Mouse (Mus musculus): Measurements from ENCODE around the gene Plekha7. TPM values are rescaled to one million over a fixed set of nuclear protein-coding genes. Genes with fewer than 3 reads are reported as not detected.
A peak's percentile ranks its signal among the peaks of the same experiment; 100 is the strongest.

Plekha7 gene
- polyA plus RNA-seq (2014; fragmentation: Nextera tagmentation; extraction: Ambion mirVana), result 8.4 and 8.8 TPM in 2 replicates

DNA sequence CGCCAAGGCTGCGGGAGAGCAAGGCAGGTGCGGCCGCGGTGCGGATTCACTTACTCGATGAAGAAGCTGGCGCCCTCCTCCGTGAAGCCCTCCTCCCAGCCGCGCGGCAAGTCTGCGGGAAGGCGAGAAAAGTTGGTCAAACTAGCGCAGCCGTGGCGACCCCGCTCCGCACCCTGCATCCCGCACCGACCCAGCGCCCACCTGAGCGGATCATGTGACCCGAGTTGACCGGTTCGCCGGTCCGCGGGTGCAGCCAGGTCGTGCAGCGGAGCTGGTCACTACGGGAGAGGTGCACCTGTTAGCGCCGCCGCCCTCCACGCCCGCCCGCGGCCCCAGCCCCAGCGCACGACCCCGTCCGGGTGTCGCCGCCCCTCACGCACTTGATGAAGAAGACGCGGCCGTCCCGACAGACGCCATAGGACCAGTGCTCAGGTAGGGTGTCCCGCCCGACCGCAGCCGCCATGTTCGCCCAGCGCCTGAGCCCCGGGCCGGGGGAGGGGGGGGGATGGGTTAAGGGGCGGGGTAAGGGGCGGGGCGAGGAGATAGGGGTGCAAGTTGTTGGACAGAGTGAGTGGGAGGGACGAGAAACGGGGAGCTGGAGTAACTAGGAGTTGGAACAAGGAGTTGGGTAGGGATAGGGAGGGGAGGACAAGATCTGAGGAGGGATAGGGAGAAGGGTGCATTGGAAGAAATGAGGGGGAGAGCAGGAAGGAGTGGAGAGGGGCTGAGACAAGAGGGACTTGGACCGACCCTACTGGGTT lies at the start of gene Plekha7:
Plekha7 (minus strand) TSS at position 506 of the 761 bp plus-strand sequence.
- ATAC-seq (ENCODE audit: low FRiP score) (peak; percentile 78), DNase-seq (ENCODE audit: low spot score) (peak; percentile 76)
- H3K4me3 ChIP-seq (ENCODE audit: low read depth, low read length), result peak within 1 kb of the TSS; percentile 74
- H3K4me1 ChIP-seq (replicated peaks; ENCODE audit: control insufficient read depth, insufficient read depth, low read length), result peaks cover 8% of the 10 kb centered on the region
- WGBS, result under 1% methylated on average over 53 of the region's 65 CpGs
- H3K36me3 ChIP-seq (ENCODE audit: control insufficient read depth, insufficient read depth, low read length), result no peaks in the 10 kb centered on the region
- H3K27me3 ChIP-seq (ENCODE audit: control insufficient read depth, insufficient read depth, low read length), result no peaks in the 10 kb centered on the region
- peak within 1 kb of the TSS; percentile 98 for H3K4me2 ChIP-seq (replicated peaks; ENCODE audit: low read depth, low read length)
- peak within 1 kb of the TSS; percentile 57 for H3K9ac ChIP-seq (ENCODE audit: low read depth, low read length)
- H3K9me3 ChIP-seq (ENCODE audit: control insufficient read depth, low read length), result no peaks in the 10 kb centered on the region
- H3K27ac ChIP-seq (ENCODE audit: low read depth, low read length), result peak within 1 kb of the TSS; percentile 47; the same call in 1 of the 2 replicates

DNA sequence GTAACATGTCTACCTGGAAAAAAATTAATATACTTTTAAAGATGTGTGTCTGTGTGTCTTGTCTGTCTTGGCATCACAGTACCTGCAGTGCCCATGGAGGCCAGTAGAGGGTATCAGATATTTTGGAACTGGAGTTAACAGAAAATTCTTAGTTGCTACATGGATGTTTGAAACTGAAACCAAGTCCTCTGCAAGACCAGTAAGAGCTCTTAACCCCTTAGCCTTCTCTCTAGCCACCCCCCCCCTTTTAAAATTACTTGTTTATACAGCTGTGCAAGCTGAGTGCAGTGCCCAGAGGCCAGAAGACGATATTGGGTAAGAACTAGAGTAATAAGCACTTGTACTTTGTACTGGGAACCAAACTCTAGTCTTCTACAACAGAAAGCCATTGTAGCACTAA lies 28.1 kb upstream of the Plekha7 start:
- H3K9me3 ChIP-seq (ENCODE audit: control insufficient read depth, low read length), result no peaks in the 10 kb centered on the region
- no peak overlapping the region for H3K9ac ChIP-seq (ENCODE audit: low read depth, low read length)
- no peak overlapping the region for H3K4me2 ChIP-seq (replicated peaks; ENCODE audit: low read depth, low read length)
- DNase-seq (ENCODE audit: low spot score) (peak; percentile 66), ATAC-seq (ENCODE audit: low FRiP score) (no peak)
- 0 out of 2 replicates have a peak, but pooled peaks cover 2% of the 10 kb centered on the region for H3K36me3 ChIP-seq (ENCODE audit: control insufficient read depth, insufficient read depth, low read length)
- no peaks in the 10 kb centered on the region for H3K27me3 ChIP-seq (ENCODE audit: control insufficient read depth, insufficient read depth, low read length)
- H3K4me1 ChIP-seq (replicated peaks; ENCODE audit: control insufficient read depth, insufficient read depth, low read length), result no peaks in the 10 kb centered on the region
- H3K27ac ChIP-seq (ENCODE audit: low read depth, low read length), result no peak overlapping the region
- no peak overlapping the region for H3K4me3 ChIP-seq (ENCODE audit: low read depth, low read length)
- WGBS, result 68% methylated on average over 1 of the region's 1 CpGs

DNA sequence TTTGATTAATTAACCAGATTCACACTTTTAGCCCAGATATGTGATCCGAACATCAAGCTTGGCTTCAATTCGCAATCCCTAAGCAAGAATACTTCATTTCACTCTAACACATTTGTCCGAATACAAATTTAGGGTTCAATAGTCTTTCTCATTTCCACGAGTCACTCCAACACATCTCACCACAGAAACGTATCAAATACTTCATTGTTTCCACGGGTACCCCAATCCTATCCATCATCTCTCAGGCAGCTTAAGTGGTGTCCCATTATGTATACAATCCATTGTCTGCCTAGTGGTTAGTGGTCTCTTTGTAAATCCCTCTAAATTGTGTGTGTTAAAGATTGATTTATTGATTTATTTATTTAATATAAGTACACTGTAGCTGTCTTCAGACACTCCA lies 27.0 kb upstream of the Plekha7 start:
- H3K4me1 ChIP-seq (replicated peaks; ENCODE audit: control insufficient read depth, insufficient read depth, low read length), result no peaks in the 10 kb centered on the region
- WGBS, result 79% methylated on average over 6 of the region's 6 CpGs
- no peak overlapping the region for H3K4me3 ChIP-seq (ENCODE audit: low read depth, low read length)

DNA sequence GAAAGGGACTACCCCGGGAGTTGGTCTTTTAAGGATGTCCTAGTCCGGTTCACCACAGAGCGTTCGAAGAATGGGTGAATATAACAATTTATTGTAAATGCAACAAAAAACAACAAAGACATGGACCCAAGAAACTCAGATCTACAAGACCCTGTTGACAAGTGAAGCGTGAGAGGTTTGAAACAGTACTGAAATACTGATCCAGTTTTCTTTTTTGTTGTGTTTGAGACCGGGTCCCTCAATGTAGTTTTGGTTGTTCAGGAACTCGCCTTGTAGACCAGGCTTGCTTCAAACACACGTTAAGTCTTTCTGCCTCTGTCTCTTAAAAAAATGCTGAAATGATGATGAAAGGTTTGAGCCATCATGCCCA lies 26.5 kb upstream of the Plekha7 start:
- Histone ChIP-seq H3K4me1 (replicated peaks; ENCODE audit: control insufficient read depth, insufficient read depth, low read length) (no peaks in the 10 kb centered on the region), H3K27me3 (ENCODE audit: control insufficient read depth, insufficient read depth, low read length) (no peaks in the 10 kb centered on the region), H3K27ac (ENCODE audit: low read depth, low read length) (no peak overlapping the region), H3K9me3 (ENCODE audit: control insufficient read depth, low read length) (no peaks in the 10 kb centered on the region), H3K9ac (ENCODE audit: low read depth, low read length) (peak overlapping the region; percentile 60; the same call in 1 of the 2 replicates), H3K4me2 (replicated peaks; ENCODE audit: low read depth, low read length) (peak overlapping the region; percentile 51), H3K36me3 (ENCODE audit: control insufficient read depth, insufficient read depth, low read length) (peaks cover 6% of the 10 kb centered on the region; the same call in 1 of the 2 replicates), H3K4me3 (ENCODE audit: low read depth, low read length) (peak overlapping the region; percentile 77)
- ATAC-seq (ENCODE audit: low FRiP score) (no peak), DNase-seq (ENCODE audit: low spot score) (no peak)
- WGBS, result 23% methylated on average over 8 of the region's 8 CpGs

More for the DNA sequence above, 27.0 kb upstream of the Plekha7 start:
- H3K36me3 ChIP-seq (ENCODE audit: control insufficient read depth, insufficient read depth, low read length), result peaks cover 6% of the 10 kb centered on the region; the same call in 1 of the 2 replicates
- no peaks in the 10 kb centered on the region for H3K9me3 ChIP-seq (ENCODE audit: control insufficient read depth, low read length)
- no peak overlapping the region for H3K9ac ChIP-seq (ENCODE audit: low read depth, low read length)
- no peak for ATAC-seq (ENCODE audit: low FRiP score)
- no peaks in the 10 kb centered on the region for H3K27me3 ChIP-seq (ENCODE audit: control insufficient read depth, insufficient read depth, low read length)
- H3K4me2 ChIP-seq (replicated peaks; ENCODE audit: low read depth, low read length), result no peak overlapping the region; the same call in 1 of the 2 replicates
- no peak overlapping the region for H3K27ac ChIP-seq (ENCODE audit: low read depth, low read length)
- DNase-seq (ENCODE audit: low spot score), result peak; percentile 18

DNA sequence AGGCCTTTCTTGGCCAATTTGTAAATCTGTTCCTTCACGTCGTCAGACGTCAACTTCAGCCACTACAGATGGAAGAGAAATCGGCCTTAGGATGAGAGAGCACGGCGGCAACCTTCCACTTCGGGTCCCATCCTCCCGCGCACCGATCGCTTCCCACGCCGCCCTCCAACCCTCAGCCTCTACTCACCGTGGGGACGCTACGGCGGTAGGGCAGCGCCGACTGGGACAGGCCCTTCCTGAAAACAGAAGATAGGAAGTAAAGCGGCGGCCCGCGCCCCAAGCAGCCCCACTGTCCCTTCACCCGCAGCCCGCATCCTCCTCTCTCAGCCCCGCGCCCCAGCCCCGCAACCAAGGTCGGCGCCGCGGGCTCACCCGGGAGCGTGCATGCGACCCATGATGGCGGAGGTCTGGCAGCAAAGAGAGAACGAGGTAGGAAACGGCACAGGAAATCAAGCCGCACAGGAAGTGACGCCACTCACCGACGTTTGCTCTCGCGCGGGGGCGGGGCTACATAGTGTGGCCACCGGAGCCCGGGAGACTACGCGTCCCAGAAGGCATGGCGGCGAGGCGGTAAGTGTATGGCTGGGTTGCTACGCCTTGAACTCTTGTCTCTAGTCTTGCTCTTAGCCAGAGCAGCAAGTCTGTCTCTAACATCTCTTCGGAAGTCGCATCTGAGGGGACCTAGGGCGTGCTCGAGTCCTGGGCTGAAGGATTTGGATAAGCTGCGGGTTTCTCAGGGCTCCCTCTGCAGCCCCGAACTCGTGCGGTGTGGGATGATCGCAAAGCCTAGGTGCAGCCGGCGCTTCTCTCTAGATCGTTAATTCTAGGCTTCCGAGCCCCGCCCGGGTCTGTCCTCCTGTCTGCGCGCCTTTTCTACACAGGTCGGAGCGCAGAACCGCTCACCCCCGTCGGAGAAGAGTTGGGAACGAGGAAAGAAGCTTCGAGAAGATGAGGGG lies 25.8 kb upstream of the Plekha7 start, which contains the start of gene Rps13:
Rps13 (minus strand) TSS at position 483 of the 956 bp plus-strand sequence.
- WGBS, result under 1% methylated on average over 77 of the region's 78 CpGs
- no peaks in the 10 kb centered on the region for H3K4me1 ChIP-seq (replicated peaks; ENCODE audit: control insufficient read depth, insufficient read depth, low read length)
- H3K4me2 ChIP-seq (replicated peaks; ENCODE audit: low read depth, low read length), result peak within 1 kb of the TSS; percentile 69
- peak within 1 kb of the TSS; percentile 77 for H3K4me3 ChIP-seq (ENCODE audit: low read depth, low read length)
- H3K9me3 ChIP-seq (ENCODE audit: control insufficient read depth, low read length), result no peaks in the 10 kb centered on the region
- H3K27me3 ChIP-seq (ENCODE audit: control insufficient read depth, insufficient read depth, low read length), result no peaks in the 10 kb centered on the region
- peaks cover 4% of the 10 kb centered on the region; the same call in 1 of the 2 replicates for H3K36me3 ChIP-seq (ENCODE audit: control insufficient read depth, insufficient read depth, low read length)
- ATAC-seq (ENCODE audit: low FRiP score) (peak; percentile 99), DNase-seq (ENCODE audit: low spot score) (peak; percentile 98)
- peak within 1 kb of the TSS; percentile 47; the same call in 1 of the 2 replicates for H3K27ac ChIP-seq (ENCODE audit: low read depth, low read length)
- H3K9ac ChIP-seq (ENCODE audit: low read depth, low read length), result peak within 1 kb of the TSS; percentile 86

DNA sequence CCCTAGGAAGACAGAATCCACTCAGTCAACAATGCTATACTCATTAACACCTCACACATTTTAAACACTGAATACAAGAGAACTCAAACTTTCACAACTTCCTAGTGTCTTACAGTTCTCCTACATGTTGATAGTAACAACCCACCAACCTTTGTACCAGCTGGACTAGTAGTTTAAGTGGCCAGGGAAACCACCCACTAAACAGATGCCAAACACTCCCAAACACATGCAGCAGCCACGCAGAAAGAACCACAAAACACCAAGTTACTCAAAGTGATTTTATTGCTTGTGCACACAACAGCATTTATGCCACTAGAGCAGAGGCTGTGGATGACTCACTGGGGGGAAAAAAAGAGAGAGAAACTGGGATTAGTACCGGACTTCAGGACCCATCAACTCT lies 23.1 kb upstream of the Plekha7 start:
- H3K4me1 ChIP-seq (replicated peaks; ENCODE audit: control insufficient read depth, insufficient read depth, low read length), result no peaks in the 10 kb centered on the region
- 88% methylated on average over 2 of the region's 2 CpGs for WGBS
- DNase-seq (ENCODE audit: low spot score), result no peak
- H3K4me3 ChIP-seq (ENCODE audit: low read depth, low read length), result no peak overlapping the region
- no peak for ATAC-seq (ENCODE audit: low FRiP score)
- H3K9ac ChIP-seq (ENCODE audit: low read depth, low read length), result no peak overlapping the region
- H3K9me3 ChIP-seq (ENCODE audit: control insufficient read depth, low read length), result no peaks in the 10 kb centered on the region
- peaks cover 4% of the 10 kb centered on the region; the same call in 1 of the 2 replicates for H3K36me3 ChIP-seq (ENCODE audit: control insufficient read depth, insufficient read depth, low read length)
- H3K4me2 ChIP-seq (replicated peaks; ENCODE audit: low read depth, low read length), result no peak overlapping the region
- no peak overlapping the region for H3K27ac ChIP-seq (ENCODE audit: low read depth, low read length)
- no peaks in the 10 kb centered on the region for H3K27me3 ChIP-seq (ENCODE audit: control insufficient read depth, insufficient read depth, low read length)

DNA sequence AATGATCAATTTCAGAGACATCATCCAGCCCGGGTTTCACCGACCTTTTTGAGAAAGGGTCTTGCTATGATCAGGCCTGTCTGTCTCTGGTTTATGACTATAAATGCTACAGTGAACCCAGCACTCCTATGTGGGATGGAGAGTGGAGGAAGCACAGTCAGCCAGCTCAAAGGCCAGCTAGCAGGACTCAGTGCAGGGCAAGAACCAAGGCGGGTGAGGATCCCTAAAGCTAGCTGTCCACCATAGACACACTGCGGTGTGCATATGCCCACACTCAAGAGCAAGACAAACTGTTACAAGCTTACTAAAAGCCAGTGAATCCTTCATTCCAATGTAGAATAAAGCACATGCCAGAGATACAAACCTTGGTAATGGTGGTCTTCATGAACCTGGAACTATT lies 21.7 kb upstream of the Plekha7 start:
- ATAC-seq (ENCODE audit: low FRiP score) (no peak), DNase-seq (ENCODE audit: low spot score) (no peak)
- Histone ChIP-seq H3K4me3 (ENCODE audit: low read depth, low read length) (no peak overlapping the region), H3K4me2 (replicated peaks; ENCODE audit: low read depth, low read length) (no peak overlapping the region), H3K9me3 (ENCODE audit: control insufficient read depth, low read length) (no peaks in the 10 kb centered on the region), H3K27me3 (ENCODE audit: control insufficient read depth, insufficient read depth, low read length) (no peaks in the 10 kb centered on the region), H3K9ac (ENCODE audit: low read depth, low read length) (no peak overlapping the region), H3K36me3 (ENCODE audit: control insufficient read depth, insufficient read depth, low read length) (peaks cover 4% of the 10 kb centered on the region; the same call in 1 of the 2 replicates), H3K27ac (ENCODE audit: low read depth, low read length) (no peak overlapping the region), H3K4me1 (replicated peaks; ENCODE audit: control insufficient read depth, insufficient read depth, low read length) (no peaks in the 10 kb centered on the region)
- WGBS, result 94% methylated on average over 4 of the region's 4 CpGs

DNA sequence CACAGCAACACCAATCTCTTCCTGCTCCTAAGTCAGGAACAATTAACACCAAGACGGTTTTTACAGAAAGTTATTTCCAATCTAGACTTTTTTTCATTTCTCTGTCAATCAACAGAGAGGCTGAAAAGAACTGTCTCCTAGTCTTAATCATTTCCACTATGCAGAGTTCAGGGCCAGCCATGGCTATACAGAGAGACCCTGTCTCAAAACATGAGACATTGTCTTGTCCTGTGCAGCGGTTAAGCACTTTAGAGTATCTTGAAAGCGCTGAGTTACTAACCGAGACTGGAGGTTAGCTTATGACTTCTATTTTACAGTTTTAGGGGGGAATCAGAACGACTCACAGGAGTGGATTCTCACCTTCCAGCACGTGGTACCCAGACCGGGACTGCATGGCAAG lies 20.6 kb upstream of the Plekha7 start:
- DNase-seq (ENCODE audit: low spot score) (no peak), ATAC-seq (ENCODE audit: low FRiP score) (no peak)
- Histone ChIP-seq H3K9ac (ENCODE audit: low read depth, low read length) (no peak overlapping the region), H3K27me3 (ENCODE audit: control insufficient read depth, insufficient read depth, low read length) (no peaks in the 10 kb centered on the region), H3K27ac (ENCODE audit: low read depth, low read length) (no peak overlapping the region), H3K4me1 (replicated peaks; ENCODE audit: control insufficient read depth, insufficient read depth, low read length) (no peaks in the 10 kb centered on the region), H3K36me3 (ENCODE audit: control insufficient read depth, insufficient read depth, low read length) (peaks cover 4% of the 10 kb centered on the region; the same call in 1 of the 2 replicates), H3K4me2 (replicated peaks; ENCODE audit: low read depth, low read length) (no peak overlapping the region), H3K4me3 (ENCODE audit: low read depth, low read length) (no peak overlapping the region), H3K9me3 (ENCODE audit: control insufficient read depth, low read length) (no peaks in the 10 kb centered on the region)
- WGBS, result 76% methylated on average over 7 of the region's 7 CpGs
